Mouse (Mus musculus) cerebellum, adult 2 months (tissue): Measurements from ENCODE around the gene Sec23b.

Experiments
- CTCF ChIP-seq: fragments of 200-500 bp; IDR thresholded peaks from 2 replicates; pipeline ENCODE4 v1.5.1; 2011; ENCODE audit warnings: low read depth, mild to moderate bottlenecking, control low read depth, low read length, moderate library complexity, borderline replicate concordance; ENCODE audit not compliant: insufficient read depth
- POLR2A ChIP-seq: fragments of 200-500 bp; IDR thresholded peaks from 2 replicates; pipeline ENCODE4 v1.6.1; 2011; ENCODE audit warnings: low read length, control low read depth, borderline replicate concordance; ENCODE audit not compliant: insufficient read depth

- TF ChIP-seq POLR2A (no peak), CTCF (no peak)
These were observed 61.2 kb downstream of the Sec23b start for GRCm38 (mm10) chr2:144617074-144617874.
